Mouse (Mus musculus): ENCODE data around the gene Il25.
"Not testable (repeated sequence)": the region's sequence is repeated elsewhere in the genome, so short reads cannot be mapped to it uniquely, and the experiment has no call there.

Il25 gene

DNA sequence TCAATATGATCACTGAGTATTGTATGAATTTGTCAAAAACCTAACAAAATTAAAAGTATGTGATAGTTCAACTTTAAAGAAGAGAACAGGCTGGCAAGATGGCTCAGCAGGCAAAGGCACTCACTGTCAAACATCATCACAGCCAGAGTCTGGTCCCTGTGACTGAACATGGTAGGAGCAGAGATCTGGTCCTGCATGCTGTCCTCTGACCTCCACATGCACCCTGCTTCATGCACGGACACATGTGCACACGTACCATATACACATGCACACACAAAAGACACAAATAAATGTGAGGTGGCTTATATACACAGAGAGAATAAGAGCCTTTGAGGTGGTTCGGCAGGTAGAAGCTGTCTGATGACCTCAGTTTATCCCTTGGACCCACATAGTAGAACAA lies 23.0 kb downstream of the Il25 start:
- no peak for DNase-seq

DNA sequence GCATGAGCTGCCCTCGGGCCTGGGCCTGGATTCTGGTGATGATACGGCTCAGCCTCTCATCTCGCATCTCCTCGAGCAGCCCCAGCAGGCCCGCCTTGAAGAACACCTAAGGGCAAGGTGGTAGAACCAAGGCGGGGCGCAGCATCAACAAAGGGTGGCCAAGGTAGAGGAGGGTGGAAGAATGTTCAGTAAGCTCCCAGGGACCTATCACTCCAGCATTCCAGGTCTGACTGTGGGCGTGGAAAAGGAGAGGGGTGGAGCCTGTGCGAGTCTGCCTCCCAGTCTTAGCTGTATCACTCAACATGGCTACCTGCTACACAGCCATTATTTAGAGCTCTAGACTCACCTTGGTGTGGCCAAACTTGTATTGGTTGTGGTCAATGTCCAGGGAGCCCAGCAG lies 24.0 kb downstream of the Il25 start:
- DNase-seq: no peak

DNA sequence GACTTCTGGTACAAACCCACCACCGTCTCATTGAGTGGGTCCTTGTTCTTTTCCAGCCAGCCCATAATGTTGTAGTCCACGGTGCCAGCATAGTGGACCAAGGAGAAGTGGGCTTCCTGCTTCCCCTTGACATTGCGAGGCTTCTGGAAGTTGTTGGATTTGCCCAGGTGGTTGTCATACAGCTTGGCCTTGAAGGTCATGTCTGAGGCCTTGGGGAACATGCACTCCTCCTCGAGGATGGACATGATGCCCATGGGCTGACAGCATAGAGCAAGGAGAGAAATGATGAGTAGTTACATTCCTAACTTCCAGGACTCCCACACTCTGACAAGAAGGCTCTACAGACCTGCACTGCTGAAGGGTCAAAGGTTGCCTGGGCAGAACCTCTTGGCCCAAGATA lies 26.0 kb downstream of the Il25 start:
- DNase-seq: no peak

DNA sequence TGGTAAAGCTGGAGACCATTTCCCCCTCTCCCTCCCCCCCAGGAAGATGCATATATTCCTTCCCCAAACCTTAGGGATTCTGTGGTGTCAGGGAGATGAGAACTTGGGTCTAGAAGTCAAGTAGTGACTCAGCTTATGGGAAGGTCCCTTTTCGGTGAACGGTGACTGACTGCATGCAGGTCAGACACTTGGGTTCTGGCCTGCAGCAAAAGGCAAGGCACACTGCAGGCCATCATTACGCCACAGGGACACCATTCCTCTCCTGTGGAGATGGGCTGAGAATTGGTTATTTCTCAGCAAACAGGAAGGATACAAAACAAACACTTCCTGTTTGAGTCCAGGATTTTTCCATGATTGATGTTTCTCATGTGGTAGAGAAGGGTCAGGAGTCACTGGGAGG lies 26.7 kb downstream of the Il25 start:
- DNase-seq: no peak

DNA sequence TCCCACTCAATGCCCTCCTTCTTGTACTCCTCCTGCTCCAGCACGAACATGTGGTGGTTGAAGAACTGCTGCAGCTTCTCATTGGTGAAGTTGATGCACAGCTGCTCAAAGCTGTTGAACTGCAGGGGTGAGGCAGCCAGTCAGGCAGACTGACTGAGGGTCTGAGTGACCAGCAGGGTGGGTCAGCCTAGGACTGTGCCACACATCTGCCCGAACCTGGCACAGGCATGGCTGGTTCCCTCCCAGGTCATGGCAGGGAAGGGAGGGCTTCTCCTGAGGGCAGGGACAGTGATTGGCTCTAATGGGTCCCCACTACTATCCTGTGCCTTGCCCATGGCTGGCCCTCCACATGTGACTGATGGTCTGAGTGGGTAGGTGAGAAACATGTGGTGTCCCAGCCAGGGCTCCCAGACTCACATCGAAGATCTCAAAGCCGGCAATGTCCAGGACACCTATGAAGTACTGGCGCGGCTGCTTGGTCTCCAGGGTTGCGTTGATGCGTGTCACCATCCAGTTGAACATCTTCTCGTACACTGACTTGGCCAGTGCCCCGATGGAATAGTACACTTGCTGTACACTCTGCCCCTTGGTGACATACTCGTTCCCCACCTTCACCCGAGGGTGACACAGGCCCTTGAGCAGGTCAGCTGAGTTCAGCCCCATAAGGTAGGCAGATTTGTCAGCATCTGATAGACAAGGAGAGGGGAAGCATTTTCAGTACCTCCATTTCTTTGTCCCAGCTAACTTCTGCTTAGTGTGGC lies 27.5 kb downstream of the Il25 start:
- DNase-seq: not testable (repeated sequence)

DNA sequence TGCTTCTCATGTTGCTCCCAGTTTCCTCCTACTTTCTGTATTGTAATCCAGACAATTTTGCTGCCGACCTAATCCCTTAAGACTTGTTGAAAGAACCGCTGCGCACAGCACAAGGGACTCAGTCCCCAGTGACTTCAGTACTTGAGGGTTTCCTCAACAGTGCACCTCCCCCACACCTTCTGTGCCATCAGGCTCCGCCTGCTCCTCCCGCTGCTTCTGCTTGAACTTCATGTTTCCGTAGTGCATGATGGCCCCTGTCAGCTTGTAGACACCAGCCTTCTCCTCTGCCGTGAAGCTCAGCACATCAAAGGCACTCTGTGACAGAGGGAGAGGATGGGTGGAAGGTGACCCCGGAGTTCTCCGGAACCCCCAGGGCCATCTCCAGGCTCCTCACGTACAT lies 28.3 kb downstream of the Il25 start:
- no peak for DNase-seq

DNA sequence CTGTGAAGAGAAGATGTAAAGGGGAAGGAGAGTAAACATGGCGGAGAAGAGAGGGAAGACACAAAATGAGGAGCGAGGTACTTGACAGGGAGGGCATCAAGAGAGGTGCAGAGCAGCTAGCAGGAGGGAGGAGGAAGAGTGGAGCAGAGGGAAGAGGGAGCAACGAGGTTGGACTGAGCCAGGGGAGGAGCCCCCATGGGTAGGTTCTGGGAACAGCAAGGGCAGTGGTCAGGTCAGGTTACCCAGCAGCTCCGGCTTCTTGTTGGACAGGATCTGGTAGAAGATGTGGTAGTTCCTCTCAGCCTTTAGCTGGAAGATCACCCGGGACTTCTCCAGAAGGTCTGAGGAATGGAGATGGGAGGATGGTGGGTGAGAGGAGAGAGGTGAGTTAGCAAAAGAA lies 29.0 kb downstream of the Il25 start:
- DNase-seq: no peak

DNA sequence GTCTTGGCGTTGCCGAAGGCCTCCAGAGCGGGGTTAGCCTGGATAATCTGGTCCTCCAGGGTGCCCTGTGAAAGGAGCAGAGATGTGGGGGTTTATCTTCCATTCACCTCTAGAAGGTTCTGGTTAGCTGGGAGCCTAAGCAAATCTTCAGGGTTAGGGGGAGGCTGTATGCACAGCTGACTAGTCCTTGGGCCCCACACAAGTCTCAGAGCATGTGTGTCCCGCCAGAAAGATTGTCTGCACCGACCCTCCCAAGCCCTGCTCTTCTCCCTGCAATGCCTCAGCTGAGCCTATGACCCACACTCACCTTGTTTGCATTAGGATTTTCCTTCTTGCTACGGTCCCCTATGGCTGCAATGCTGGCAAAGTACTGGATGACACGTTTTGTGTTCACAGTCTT lies 30.2 kb downstream of the Il25 start:
- no peak for DNase-seq

DNA sequence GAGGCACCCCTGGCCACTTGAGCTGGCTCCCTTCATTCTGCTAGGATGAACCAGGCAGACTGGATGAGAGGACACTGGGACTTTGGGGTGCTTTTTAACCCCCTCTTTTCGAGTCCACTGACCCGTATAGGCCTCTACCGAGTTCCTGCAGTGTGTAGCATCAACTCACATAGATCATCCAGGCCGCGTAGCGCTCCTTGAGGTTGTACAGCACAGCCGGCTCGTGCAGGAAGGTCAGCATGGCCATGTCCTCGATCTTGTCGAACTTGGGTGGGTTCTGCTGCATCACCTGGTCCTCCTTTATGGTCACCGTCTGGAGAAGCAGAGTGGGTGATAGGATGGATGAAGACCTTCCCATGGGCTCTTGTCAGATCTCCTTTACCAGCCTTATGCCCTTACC lies 31.2 kb downstream of the Il25 start:
- no peak for DNase-seq

DNA sequence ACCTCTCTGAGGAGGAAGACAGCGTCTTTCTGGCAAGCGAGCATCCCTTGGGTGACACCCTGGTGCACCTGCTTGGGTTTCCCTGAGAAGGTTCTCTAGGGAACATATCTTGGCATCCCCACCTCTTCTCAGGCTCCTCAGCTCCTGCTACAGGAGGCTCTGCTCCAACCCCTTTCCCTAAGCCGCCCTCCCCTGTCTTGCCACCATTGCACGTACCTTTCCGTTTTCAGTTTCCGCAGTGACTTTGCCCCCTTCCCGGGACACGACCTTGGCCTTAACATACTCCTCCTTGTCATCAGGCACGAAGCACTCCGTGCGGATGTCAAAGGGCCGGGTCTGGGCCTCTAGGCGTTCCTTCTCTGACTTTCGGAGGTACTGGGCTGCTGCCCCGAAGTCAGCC lies 32.5 kb downstream of the Il25 start:
- no peak for DNase-seq

DNA sequence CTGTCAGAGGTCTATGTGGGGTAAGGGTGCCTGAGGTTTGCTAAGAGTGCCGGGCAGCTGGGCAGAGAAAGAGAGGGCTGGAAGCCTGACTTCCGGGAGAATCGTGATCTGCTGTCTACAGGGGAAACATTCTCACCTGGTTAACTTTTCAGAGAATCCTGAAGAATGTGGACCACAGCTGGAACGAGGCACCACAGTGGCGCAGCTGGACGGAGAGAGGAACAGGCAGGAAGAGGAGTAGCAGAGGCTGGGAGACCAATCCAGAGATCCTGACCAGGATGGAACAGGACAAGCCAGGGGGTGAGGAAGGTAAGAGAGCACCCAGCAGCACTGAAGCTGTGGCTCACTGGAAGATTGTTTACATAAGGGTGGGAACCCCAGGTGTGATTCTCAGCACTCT lies 33.1 kb downstream of the Il25 start:
- DNase-seq: no peak

DNA sequence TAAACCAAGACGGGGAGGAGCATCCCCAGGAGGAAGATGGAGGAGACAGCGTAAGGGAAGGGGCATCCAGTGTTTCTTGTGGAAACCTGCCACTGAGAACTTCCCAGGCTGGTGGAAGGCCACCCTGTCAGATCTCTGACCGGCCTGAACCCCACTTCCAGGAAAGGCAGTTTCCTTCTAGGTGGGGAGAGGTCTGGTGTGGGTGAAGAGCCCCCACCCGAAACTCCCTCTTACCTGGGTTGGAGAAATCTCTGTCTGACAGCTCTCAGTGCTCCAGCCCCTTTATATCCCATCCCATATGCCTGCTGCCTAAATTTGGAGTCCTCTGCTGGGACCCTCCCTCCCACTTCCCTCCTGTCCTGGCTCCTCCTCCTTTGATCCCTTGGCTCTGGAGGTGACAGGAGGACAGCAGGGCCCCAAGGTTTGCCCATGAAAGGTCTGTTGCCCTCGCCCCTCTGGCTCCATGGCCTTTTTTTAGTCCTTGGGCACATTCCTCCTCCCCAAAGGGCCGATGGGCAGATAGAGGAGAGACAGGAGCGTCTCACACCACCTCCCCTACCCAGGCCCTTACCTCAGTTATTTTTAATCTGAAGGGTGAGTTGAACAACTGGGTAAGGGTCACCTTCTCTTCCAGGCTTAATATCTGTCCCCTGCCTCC lies 34.0 kb downstream of the Il25 start, which contains the start of gene Myh6:
Gene Myh6 (minus strand): TSS at position 608 of the 658 bp plus-strand sequence.
- no peak for DNase-seq

DNA sequence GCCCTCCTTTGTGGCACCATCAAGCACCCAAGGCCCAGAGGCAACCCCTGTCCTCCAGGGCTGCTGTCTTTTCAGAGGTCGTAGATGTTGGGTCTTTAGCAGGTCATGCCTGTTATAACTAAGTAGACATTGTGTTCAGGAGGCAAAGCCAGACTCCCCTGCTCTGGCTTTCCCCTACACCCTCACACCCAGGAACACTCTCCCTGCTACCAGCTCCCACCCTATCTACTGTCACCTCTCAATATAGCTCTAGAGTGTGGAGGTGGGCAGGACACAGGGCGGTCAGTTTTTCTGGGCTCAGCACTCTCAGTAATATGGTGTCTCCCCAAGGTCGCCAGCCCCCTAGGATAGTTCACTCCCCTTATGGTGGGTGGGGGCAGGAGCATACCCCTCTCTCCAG lies 35.4 kb downstream of the Il25 start:
- no peak for DNase-seq

DNA sequence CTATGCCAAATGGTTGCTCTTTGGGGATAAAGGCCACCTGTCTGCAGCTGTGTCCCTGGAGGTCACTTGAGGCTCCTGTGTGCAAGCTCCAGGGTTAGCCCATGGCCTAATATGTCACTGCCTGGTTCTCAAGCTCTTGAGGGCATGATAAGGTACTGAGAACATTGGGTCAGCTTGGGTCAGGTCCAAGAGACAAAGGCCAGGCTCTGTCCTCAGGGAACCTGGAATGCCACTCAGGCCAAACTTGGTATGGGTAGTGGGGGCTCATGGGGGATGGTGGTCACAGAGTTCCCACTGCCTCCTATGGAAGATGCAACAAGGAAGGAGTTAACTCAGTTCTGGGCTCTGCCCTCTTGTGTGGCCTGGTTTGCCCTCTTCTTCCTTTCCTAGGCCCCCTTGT lies 35.8 kb downstream of the Il25 start:
- DNase-seq: no peak

DNA sequence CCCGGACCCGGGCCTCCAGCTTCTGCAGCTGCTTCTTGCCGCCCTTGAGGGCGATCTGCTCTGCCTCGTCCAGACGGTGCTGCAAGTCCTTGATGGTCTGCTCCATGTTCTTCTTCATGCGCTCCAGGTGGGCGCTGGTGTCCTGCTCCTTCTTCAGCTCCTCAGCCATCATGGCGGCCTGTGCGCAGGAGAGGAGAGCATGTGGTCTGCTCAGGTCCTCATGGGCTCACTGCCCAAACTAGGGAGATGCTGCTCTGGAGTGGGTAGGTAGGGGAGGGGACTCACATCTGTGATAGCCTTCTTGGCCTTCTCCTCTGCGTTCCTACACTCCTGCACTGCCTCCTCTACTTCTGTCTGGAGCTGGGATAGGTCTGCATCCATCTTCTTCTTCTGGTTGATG lies 40.3 kb downstream of the Il25 start:
- DNase-seq: not testable (repeated sequence)

DNA sequence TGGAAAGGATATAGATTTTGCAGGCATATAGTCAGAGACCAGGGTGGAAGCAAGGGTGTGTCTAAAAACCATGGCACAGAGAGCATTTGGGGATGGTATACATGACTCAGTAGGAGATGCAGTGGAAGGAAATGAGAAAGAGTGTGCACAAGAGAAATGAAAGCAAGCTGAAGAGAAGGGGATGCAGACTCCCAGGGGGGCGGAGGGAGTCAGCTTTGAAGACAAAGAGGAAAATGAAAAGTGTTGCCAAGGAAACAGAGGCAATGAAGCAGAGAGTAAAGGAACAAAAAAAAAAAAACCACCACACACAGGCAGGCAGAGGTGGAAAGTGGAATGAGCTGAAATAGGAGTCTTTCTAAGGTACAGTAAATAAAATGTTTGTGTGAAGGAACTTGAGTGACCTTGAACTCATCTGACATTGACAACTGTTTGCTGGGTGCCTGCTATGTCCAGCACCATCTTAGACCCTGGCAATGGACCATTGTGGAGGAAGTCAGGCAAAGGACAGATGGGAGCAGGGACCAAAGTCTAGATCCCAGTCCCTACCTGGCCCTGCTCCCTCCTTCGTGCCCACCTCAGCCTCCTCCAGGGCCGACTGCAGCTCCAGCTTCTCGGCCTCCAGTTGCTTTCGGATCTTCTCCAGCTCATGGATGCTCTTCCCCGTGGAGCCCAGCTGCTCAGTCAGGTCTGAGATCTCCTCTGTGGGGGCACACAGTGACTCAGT lies 41.7 kb downstream of the Il25 start:
- no peak for DNase-seq

DNA sequence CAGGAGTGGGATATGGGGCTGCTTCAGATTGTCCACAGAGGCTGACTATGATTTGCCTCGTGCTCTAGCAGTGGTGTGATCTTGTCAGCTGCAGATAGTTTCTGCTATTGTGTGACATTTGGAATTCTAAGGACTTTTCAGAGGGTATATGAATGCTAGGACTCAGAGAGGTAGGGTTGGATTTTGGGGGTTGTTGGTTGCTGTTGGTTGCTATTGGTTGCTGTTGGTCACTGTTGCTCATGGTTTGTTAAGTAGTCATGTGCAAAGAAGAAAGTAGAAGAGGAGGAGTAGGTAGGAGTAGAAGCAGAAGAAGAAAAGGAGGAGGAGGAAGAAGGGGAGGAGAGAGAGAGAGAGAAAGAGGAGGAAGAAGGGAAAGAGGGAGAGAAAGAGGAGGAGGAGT lies 44.1 kb downstream of the Il25 start, which contains the start of gene Gm17428:
Gene Gm17428 (plus strand): TSS at position 301 of the 400 bp plus-strand sequence.
- no peak for DNase-seq

DNA sequence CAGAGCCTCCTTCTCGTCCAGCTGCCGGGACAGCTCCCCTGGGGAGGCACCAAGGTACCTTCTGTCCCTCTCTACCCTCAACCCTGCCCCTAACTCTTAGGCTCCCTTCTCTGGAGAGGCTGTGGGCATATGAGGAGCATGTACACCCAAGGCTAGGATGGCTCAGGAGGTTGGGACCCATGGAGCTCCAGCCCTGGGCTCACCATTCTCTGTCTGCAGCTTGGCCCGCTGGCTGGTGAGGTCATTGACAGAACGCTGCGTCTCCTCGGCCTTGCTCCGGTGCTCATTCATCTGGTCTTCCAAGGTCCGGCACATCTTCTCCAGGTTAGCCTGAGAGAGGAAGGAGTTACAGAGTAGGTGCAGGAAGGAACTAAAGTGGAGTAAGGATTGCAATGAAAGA lies 46.2 kb downstream of the Il25 start:
- no peak for DNase-seq

DNA sequence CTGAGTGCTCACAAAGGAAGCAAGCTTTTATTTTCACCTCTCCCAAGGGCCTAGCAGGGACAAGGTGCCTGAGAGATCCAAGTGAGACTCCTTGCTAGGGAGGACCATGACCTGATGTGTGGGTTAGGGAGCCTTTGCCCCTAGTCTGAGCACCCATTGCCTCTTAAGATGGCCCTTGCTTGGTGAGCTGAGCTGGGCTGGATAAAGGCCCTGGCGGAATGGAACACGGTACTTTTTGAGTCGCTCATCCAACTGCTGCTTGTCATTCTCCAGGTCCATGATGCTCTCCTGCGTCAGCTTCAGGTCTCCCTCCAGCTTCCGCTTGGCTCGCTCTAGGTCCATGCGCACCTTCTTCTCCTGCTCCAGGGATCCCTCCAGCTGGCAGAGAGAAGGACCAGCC lies 49.4 kb downstream of the Il25 start:
- no peak for DNase-seq

Measured in cerebellum, adult 8-10 months (tissue).